Mouse (Mus musculus): ENCODE results near the gene Rps12. TPM values are rescaled to one million over a fixed set of nuclear protein-coding genes. Genes with fewer than 3 reads are reported as not detected.

The Rps12 gene
- 1,082 and 2,100 TPM in 2 replicates for total RNA-seq (2017)

DNA sequence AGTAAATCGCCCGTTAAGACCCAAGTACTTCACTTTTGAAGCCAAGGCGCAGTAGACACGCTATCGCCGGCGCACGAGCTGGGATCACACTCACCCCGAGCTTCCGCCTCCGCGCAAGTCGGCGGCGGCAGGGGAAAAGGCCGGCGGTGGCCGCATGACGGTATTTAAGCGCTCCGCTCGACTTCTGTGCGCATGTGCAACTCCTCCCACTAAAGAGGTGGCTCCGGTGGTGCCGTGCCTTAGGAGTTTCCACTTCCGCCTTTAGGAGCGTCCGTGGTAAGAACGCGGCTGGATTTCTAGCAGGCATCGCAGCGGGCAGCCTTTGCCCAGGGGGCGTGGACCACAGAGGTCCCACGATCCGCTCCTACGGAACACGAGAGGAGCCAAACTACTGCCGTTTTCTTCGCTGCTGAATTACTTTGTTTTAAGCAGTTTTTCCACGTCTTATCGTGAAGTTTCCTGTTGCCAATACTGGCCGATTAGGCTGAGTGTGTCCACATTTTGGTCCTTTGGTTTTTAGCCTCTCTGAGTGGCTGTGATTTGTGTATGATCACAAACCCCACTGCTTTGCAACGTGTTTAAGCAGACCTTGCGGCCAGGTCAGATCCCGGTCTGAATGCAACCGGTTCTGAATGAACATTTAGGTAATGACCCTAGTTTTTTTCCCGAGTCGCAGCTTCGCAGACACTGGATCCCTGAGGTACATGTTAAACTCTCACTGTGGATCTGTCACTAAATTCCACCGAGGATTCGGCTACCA lies at the start of gene Rps12:
Rps12 (minus strand) TSS at position 214 of the 760 bp plus-strand sequence.
- ATAC-seq (replicated peaks in 1 of 2; ENCODE audit: insufficient read depth in 1 of 2, low FRiP score in 2 of 2, low TSS enrichment in 1 of 2, low read depth in 1 of 2, poor library complexity in 2 of 2, severe bottlenecking in 2 of 2), result peak; percentile 95 to 96

DNA sequence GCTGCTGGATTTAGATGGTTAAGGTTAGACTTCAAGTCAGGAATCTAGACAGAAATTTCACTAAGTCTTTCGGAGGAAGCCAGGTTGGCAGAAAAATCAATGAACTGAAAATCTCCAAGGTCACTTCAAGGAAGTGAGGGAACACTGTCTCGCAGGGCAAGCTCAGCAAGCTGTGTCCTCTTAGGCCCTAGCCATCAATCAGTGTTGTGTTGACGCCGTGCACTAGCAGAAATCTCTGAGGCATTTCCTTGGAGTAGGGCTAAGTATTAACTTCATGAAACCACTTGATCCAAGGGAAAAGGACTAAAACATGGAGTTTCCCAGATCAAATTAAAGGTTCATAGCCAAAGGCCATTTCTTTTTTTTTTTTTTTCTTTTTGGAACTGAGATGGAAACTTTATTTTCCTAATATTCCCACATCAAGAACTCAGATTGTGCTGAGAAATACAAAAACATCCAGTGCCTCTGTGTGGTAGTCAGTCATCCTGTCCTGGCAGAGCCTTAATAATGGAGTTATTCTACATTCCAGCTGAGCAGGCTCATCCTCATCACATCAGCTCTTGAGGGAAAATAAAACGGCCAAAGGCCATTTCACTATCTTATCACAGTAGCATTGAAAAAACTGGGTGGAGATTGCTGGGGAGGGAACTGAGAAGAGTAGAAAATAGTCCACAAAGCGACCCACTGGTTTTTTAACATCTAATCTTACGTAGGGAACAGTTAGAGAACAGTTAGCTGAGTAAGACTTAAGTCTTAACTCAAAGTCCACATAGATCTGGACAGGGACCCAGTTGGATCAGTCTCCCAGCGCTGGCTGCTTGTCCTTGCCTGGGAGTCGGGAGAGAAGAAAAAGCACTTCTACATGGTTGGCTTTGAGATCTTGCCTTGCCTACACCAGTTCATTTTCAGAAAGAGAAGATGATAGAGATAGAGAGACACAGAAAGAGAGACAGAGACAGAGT lies 49.2 kb upstream of the Rps12 start:
- ATAC-seq (replicated peaks in 1 of 2; ENCODE audit: insufficient read depth in 1 of 2, low FRiP score in 2 of 2, low TSS enrichment in 1 of 2, low read depth in 1 of 2, poor library complexity in 2 of 2, severe bottlenecking in 2 of 2), result no peak

DNA sequence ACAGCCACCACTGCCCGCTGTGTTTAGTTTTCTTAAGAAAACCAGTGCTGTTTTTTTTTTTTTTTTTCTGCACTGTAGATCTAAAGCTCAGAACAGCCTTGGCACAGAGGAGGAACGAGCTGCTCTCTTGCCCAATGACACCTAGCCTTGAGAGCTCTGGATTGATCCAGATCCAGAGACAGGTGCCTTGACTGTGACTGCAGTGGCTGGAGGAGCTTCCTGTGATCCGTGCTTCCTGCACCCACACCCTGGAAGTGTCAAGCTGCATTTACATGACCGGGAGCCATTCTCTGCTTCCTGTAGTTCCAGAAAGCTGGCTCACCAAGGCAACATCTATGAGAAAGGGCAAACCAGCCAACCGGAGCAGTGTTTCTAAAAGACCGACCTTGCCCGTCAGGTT lies 39.4 kb upstream of the Rps12 start:
- ATAC-seq (replicated peaks in 1 of 2; ENCODE audit: insufficient read depth in 1 of 2, low FRiP score in 2 of 2, low TSS enrichment in 1 of 2, low read depth in 1 of 2, poor library complexity in 2 of 2, severe bottlenecking in 2 of 2), result no peak

- no peak for ATAC-seq (replicated peaks in 1 of 2; ENCODE audit: insufficient read depth in 1 of 2, low FRiP score in 2 of 2, low TSS enrichment in 1 of 2, low read depth in 1 of 2, poor library complexity in 2 of 2, severe bottlenecking in 2 of 2)
These were observed 29.2 kb upstream of the Rps12 start for GRCm38 (mm10) chr10:23816241-23816640.

GRCm38 (mm10) chr10:23815168-23815567 lies 28.1 kb upstream of the Rps12 start:
- ATAC-seq (replicated peaks in 1 of 2; ENCODE audit: insufficient read depth in 1 of 2, low FRiP score in 2 of 2, low TSS enrichment in 1 of 2, low read depth in 1 of 2, poor library complexity in 2 of 2, severe bottlenecking in 2 of 2), result peak; percentile 32 to 53; a peak in 2 of 4 replicates

DNA sequence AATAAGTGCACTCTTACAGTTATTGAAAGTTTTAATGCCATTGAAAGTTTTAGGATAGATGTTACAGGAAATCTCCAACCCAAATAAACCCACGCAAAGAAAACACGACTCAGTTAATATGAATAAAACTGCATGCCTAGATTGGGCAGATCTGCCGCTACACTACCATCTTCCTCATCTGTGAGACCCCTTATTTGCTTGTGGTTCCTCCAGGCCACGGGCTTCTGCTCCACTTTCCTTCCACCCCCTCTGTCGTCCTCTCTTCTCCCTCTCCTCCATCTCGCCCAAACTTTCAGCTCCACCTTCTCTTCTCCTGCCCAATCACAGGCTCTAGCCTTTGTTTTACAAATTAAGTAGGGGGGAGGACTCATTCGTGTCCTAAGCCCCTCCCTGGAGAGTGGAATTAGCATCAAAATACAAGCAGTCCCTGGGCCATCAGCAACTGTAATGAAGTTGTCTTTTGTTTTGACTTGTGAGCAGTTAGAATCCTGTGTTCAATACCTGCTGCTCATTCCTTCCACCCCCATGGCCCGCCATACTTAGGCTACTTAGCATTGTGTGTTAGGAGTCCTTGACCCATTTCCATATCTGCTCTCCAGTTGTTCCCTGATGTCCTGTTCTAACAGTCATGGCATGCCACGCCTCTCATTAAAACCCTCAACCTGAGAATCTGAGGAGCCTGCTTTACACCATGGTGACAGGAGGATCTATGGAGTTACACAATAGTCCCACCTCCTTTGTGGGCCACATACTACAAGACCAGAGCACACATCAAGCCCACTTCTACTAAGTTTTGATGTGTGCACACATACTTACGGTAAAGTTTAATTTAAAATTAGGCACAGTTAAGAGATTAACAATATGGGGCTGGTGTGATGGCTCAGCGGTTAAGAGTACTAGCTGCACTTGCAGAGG lies 26.0 kb upstream of the Rps12 start:
- no peak for ATAC-seq (replicated peaks in 1 of 2; ENCODE audit: insufficient read depth in 1 of 2, low FRiP score in 2 of 2, low TSS enrichment in 1 of 2, low read depth in 1 of 2, poor library complexity in 2 of 2, severe bottlenecking in 2 of 2)

- ATAC-seq (replicated peaks in 1 of 2; ENCODE audit: insufficient read depth in 1 of 2, low FRiP score in 2 of 2, low TSS enrichment in 1 of 2, low read depth in 1 of 2, poor library complexity in 2 of 2, severe bottlenecking in 2 of 2), result no peak
These were observed 25.3 kb upstream of the Rps12 start for GRCm38 (mm10) chr10:23812438-23812759.

DNA sequence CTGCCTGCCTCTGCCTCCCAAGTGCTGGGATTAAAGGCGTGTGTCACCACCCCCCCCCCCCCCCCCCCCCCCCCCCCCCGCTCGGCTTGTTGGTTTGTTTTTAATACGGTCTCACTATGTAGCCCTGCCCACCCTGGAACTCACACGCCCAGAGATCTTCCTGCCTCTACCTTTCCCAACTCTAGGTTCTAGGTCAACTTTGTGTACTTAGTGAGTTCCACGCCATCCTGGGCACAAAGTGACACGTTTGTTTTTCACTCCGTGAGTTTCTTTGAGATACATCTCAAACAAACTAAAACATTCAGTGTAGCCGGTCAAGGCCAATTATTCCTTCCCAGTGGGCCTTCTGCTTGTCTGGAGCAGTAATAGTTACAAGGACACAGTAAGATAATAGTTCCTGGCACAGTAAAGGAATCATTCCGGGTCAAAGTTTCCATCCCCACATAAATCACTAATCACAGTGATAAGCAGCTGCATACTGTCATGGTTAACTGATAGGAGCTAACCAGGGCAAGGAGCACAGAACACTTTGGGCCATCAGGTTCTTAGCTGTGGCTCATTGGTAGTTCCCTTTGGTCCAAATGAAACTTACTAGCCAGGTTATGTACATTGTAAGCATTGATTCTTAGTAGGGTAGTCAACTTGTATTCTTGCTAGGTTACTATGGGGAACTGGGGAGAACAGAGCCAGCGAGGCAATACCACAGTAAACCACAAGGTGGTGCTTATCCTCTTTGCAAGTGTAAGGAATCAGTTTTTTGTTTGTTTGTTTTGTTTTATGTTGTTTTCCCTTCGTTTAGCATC lies 24.8 kb upstream of the Rps12 start:
- peak; percentile 49 to 80; a peak in 3 of 4 replicates for ATAC-seq (replicated peaks in 1 of 2; ENCODE audit: insufficient read depth in 1 of 2, low FRiP score in 2 of 2, low TSS enrichment in 1 of 2, low read depth in 1 of 2, poor library complexity in 2 of 2, severe bottlenecking in 2 of 2)

GRCm38 (mm10) chr10:23806201-23806600 lies 19.1 kb upstream of the Rps12 start:
- ATAC-seq (replicated peaks in 1 of 2; ENCODE audit: insufficient read depth in 1 of 2, low FRiP score in 2 of 2, low TSS enrichment in 1 of 2, low read depth in 1 of 2, poor library complexity in 2 of 2, severe bottlenecking in 2 of 2), result no peak

DNA sequence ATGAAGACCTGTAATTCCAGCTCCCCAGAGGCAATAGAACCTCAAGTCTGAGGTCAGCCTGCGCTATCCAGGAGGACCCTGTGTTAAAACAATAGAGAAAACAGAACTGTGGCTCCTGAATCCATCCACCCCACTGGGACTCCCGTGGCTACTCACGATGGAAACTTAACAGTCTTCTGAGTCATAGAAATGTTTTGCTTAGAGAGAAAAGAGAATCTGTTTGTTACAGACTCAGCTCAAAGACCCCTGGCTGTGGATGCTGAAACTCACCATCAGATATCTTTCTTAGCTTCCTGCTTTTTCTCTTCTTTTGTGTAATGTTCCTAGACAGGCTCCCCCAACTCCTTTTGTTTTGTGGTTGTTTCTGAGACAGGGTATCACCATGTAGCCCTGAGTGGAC lies 17.6 kb upstream of the Rps12 start:
- no peak for ATAC-seq (replicated peaks in 1 of 2; ENCODE audit: insufficient read depth in 1 of 2, low FRiP score in 2 of 2, low TSS enrichment in 1 of 2, low read depth in 1 of 2, poor library complexity in 2 of 2, severe bottlenecking in 2 of 2)

DNA sequence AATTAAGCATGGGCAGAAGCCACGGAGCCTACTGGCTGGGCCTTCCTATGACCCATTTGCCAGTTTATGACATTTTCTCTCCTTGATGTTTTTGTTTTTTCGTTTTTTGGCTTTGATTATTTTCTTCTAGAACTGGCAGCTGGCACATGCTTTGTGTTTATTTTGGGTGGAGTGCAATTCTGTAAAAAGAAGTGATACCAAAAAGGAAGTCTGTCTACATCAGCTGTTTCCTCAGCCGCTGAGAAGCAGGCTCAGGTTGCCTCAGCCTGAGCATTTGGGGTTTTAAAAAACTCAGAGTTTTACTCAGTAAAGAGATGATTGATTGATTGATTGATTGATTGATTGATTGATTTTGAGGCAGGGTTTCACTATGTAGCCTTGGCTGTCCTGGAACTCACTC lies 15.8 kb upstream of the Rps12 start:
- ATAC-seq (replicated peaks in 1 of 2; ENCODE audit: insufficient read depth in 1 of 2, low FRiP score in 2 of 2, low TSS enrichment in 1 of 2, low read depth in 1 of 2, poor library complexity in 2 of 2, severe bottlenecking in 2 of 2), result peak; percentile 27 to 56; a peak in 1 of 4 replicates

- no peak for ATAC-seq (replicated peaks in 1 of 2; ENCODE audit: insufficient read depth in 1 of 2, low FRiP score in 2 of 2, low TSS enrichment in 1 of 2, low read depth in 1 of 2, poor library complexity in 2 of 2, severe bottlenecking in 2 of 2)
These were observed 12.9 kb upstream of the Rps12 start for GRCm38 (mm10) chr10:23799933-23800332.

GRCm38 (mm10) chr10:23798142-23798541 lies 11.1 kb upstream of the Rps12 start:
- ATAC-seq (replicated peaks in 1 of 2; ENCODE audit: insufficient read depth in 1 of 2, low FRiP score in 2 of 2, low TSS enrichment in 1 of 2, low read depth in 1 of 2, poor library complexity in 2 of 2, severe bottlenecking in 2 of 2), result no peak

DNA sequence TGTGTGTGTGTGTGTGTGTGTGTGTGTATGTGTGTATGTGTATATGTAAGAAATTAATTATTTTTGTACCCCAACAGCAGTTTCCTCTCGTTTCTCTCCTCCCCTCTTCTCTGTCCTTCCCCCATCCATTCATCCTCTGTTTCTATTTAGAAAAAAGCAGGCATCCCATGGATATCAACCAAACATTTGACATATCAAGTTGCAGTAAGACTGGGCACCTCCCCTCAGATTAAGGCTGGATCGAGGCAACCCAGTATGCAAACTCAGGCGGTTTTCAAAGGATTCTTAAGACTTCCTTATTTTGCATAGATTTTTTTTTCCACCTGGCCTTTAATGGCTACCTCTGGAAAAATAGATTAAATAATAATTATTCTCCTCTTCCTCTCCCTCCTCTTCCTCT lies 10.5 kb upstream of the Rps12 start:
- ATAC-seq (replicated peaks in 1 of 2; ENCODE audit: insufficient read depth in 1 of 2, low FRiP score in 2 of 2, low TSS enrichment in 1 of 2, low read depth in 1 of 2, poor library complexity in 2 of 2, severe bottlenecking in 2 of 2), result no peak

DNA sequence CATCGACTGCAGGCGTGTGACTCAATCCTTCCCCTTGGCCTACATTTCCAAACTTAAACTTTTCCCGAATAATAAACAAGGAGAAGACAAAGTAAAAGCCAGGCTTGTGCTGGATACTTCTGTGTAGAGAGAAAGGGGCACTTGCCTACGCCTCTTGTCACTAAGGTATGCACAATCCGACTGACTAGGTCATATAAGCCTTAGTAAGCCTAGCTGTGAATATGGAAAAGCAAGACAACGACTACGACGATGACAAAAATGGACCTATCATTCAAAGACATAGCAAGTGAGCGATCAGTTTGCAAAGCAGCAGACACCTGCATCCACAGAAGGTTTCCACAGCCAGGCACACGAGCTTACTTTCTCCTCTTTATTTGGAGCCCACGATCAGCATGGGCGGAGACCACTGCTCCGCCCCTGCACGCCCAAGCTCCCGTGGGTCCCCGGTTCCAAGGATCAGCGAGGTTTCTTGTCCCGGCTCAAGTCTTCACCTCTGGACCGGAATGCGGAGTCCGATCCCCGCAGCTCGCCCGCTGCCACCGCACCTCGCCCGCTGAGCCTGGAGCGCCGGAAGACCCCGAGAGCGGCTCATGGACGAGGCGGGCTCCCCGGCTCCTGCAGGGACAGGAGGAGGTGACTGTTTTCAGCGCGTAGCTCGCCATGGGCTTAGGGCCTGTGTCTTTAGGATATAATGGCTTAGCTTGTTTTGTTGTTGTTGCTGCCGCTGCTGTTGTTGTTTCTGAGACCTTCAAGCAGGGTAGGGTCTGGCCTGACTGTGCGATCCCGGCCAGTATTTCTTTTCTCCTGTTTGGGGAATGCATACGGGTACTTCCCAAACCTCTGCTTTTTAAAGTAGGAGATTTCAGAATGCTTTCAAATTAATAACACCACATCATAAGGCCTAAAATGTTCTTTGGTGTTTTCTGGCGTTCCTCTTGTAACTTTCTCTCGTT lies 9.8 kb upstream of the Rps12 start, which contains the start of gene Slc18b1:
Slc18b1 (plus strand) TSS at position 436 of the 953 bp plus-strand sequence.
- peak; percentile 69 to 87 for ATAC-seq (replicated peaks in 1 of 2; ENCODE audit: insufficient read depth in 1 of 2, low FRiP score in 2 of 2, low TSS enrichment in 1 of 2, low read depth in 1 of 2, poor library complexity in 2 of 2, severe bottlenecking in 2 of 2)

Data from hematopoietic stem cell, adult 5-6 weeks (primary cell).